Comparison of ENCODE assay signal across 7 mouse cellular contexts in genomic region chr15:78178397-78178796, GRCm38 (mm10). TPM values are rescaled to one million over a fixed set of nuclear protein-coding genes. Genes with fewer than 3 reads are reported as not detected.
DNase-seq lines count a peak whose midpoint lies in the region; ATAC-seq and TF ChIP-seq lines count a peak whose summit lies in the region.

No protein-coding gene starts in this region.

- H3K27ac ChIP-seq in hindbrain, embryonic 11.5 days (ENCODE audit: low read depth, low read length): no peak overlapping the region; the same call in 1 of the 2 replicates
- peak overlapping the region; percentile 34; the same call in 1 of the 2 replicates for H3K27ac ChIP-seq in midbrain, postnatal 0 days (ENCODE audit: low read depth, low read length)

- no peaks in the 10 kb centered on the region for H3K36me3 ChIP-seq in E14TG2a.4 (ENCODE audit: insufficient read depth, low read length)
- H3K36me3 ChIP-seq in hindbrain, embryonic 11.5 days (ENCODE audit: control insufficient read depth, insufficient read depth, low read length): no peaks in the 10 kb centered on the region
- no peaks in the 10 kb centered on the region for H3K36me3 ChIP-seq in midbrain, postnatal 0 days (ENCODE audit: insufficient read depth, low read length)

- ATAC-seq in hindbrain, embryonic 11.5 days (ENCODE audit: low FRiP score): no peak
- ATAC-seq in midbrain, postnatal 0 days (ENCODE audit: low FRiP score): no peak

- no peak overlapping the region for H3K4me2 ChIP-seq in hindbrain, embryonic 11.5 days (replicated peaks; ENCODE audit: low read depth, low read length)
- no peak overlapping the region for H3K4me2 ChIP-seq in midbrain, postnatal 0 days (ENCODE audit: low read depth, low read length, poor library complexity, severe bottlenecking)

- H3K4me1 ChIP-seq in E14TG2a.4 (replicated peaks; ENCODE audit: low read depth, low read length): peaks cover 52% of the 10 kb centered on the region
- peaks cover 2% of the 10 kb centered on the region for H3K4me1 ChIP-seq in hindbrain, embryonic 11.5 days (replicated peaks; ENCODE audit: control insufficient read depth, insufficient read depth, low read length)
- peaks cover 13% of the 10 kb centered on the region for H3K4me1 ChIP-seq in midbrain, postnatal 0 days (ENCODE audit: insufficient read depth, low read length)

- H3K4me3 ChIP-seq in E14TG2a.4 (replicated peaks; ENCODE audit: low read length): no peak overlapping the region
- H3K4me3 ChIP-seq in hindbrain, embryonic 11.5 days (ENCODE audit: low read depth, low read length): no peak overlapping the region
- no peak overlapping the region for H3K4me3 ChIP-seq in midbrain, postnatal 0 days (ENCODE audit: low read depth, low read length)

- peak; percentile 87 to 94 for DNase-seq in adrenal gland, adult (ENCODE audit: inconsistent age in 2 of 2, low spot score in 1 of 2)
- DNase-seq in embryo, embryonic 11.5 days (ENCODE audit: low read depth, low spot score): peak; percentile 62
- peak; percentile 90 for DNase-seq in hindbrain, embryonic 11.5 days (ENCODE audit: low spot score)
- DNase-seq in left cerebral cortex, postnatal 25 days (ENCODE audit: low spot score in 2 of 2): peak; percentile 82 to 90
- peak; percentile 78 for DNase-seq in midbrain, postnatal 0 days (ENCODE audit: low spot score)
- peak; percentile 62 to 79 for DNase-seq in spleen, adult 18-20 months

- no peak overlapping the region for H3K9ac ChIP-seq in hindbrain, embryonic 11.5 days (ENCODE audit: low read depth, low read length)
- H3K9ac ChIP-seq in midbrain, postnatal 0 days (replicated peaks; ENCODE audit: low read length, poor library complexity, severe bottlenecking): no peak overlapping the region

- WGBS in hindbrain, embryonic 11.5 days: 7% methylated on average over 9 of the region's 9 CpGs
- 6% methylated on average over 9 of the region's 9 CpGs for WGBS in midbrain, postnatal 0 days

- H3K9me3 ChIP-seq in E14TG2a.4 (ENCODE audit: low read length): no peaks in the 10 kb centered on the region
- no peaks in the 10 kb centered on the region for H3K9me3 ChIP-seq in hindbrain, embryonic 11.5 days (ENCODE audit: control insufficient read depth, low read length)
- H3K9me3 ChIP-seq in midbrain, postnatal 0 days (ENCODE audit: low read length): no peaks in the 10 kb centered on the region

- 0 out of 2 replicates have a peak, but pooled peaks cover 5% of the 10 kb centered on the region for H3K27me3 ChIP-seq in E14TG2a.4 (ENCODE audit: insufficient read depth, low read length)
- H3K27me3 ChIP-seq in hindbrain, embryonic 11.5 days (ENCODE audit: control insufficient read depth, insufficient read depth, low read length): peaks cover 2% of the 10 kb centered on the region; the same call in 1 of the 2 replicates
- H3K27me3 ChIP-seq in midbrain, postnatal 0 days (ENCODE audit: insufficient read depth, low read length): no peaks in the 10 kb centered on the region

- intact Hi-C loops in left cerebral cortex, postnatal 25 days (cut with DNase I): loop anchor here (5.0 kb wide), 2 partner anchors 164 to 254 kb away; no protein-coding TSS in a partner anchor

- TF ChIP-seq CTCF in E14TG2a.4 (conservative IDR thresholded peaks at IDR 0.05; ENCODE audit: low read length): peak; percentile 96
- peak; percentile 92 for TF ChIP-seq CTCF in midbrain, postnatal 0 days (IDR thresholded peaks at IDR 0.05)

RNA-seq across cellular contexts. Expression of gene Ift27, which starts 4.5 kb away (rescaled TPM):
- 128 and 135 TPM in 2 replicates for polyA plus RNA-seq in hindbrain, embryonic 11.5 days (2014; fragmentation: Nextera tagmentation; extraction: Ambion mirVana)
- 10 to 100 TPM; 33.7 to 36.5 TPM for total RNA-seq in left cerebral cortex, postnatal 25 days (2021)
- 29.5 and 37.3 TPM in 2 replicates for total RNA-seq in midbrain, postnatal 0 days (2014; rRNA removed)
- 116 and 120 TPM in 2 replicates for polyA plus RNA-seq in midbrain, postnatal 0 days (2015; fragmentation: Nextera tagmentation; extraction: Ambion mirVana)

RNA-seq across cellular contexts. Expression of gene Pvalb, which starts 27.8 kb away (rescaled TPM):
- 1.2 and 1.7 TPM in 2 replicates for polyA plus RNA-seq in hindbrain, embryonic 11.5 days (2014; fragmentation: Nextera tagmentation; extraction: Ambion mirVana)
- total RNA-seq in left cerebral cortex, postnatal 25 days (2021): 10 to 100 TPM; 88.7 to 95.1 TPM
- 0.61 and 3.6 TPM in 2 replicates for total RNA-seq in midbrain, postnatal 0 days (2014; rRNA removed)
- polyA plus RNA-seq in midbrain, postnatal 0 days (2015; fragmentation: Nextera tagmentation; extraction: Ambion mirVana): 1.9 and 3.3 TPM in 2 replicates

RNA-seq across cellular contexts. Expression of gene Cacng2, which starts 58.6 kb away (rescaled TPM):
- 1.8 and 2.4 TPM in 2 replicates for polyA plus RNA-seq in hindbrain, embryonic 11.5 days (2014; fragmentation: Nextera tagmentation; extraction: Ambion mirVana)
- 10 to 100 TPM; 54.3 to 63.2 TPM for total RNA-seq in left cerebral cortex, postnatal 25 days (2021)
- 22.3 and 22.6 TPM in 2 replicates for total RNA-seq in midbrain, postnatal 0 days (2014; rRNA removed)
- polyA plus RNA-seq in midbrain, postnatal 0 days (2015; fragmentation: Nextera tagmentation; extraction: Ambion mirVana): 15.7 and 16.7 TPM in 2 replicates

Comparison
In these comparisons a context has a peak if more than half of its experiments do, and no peak if none do; other contexts are left out.
1. RNA of gene Pvalb, which starts 27.8 kb away (total RNA-seq): 88.7 to 95.1 TPM in left cerebral cortex, postnatal 25 days; 0.61 to 3.6 TPM in midbrain, postnatal 0 days; every median in the first group is over 10 times any median in the second.
2. Peak in every context shown above with its lines, with median percentiles within 50 percentile points of each other: DNase-seq.